Mouse (Mus musculus) forebrain, embryonic 11.5 days (tissue): ENCODE results near the gene Gnat1. TPM values are rescaled to one million over a fixed set of nuclear protein-coding genes. Genes with fewer than 3 reads are reported as not detected.

ENCODE experiments used
- ATAC-seq: fragments of 200-750 bp; cut with Nextera tagmentation; replicated peaks from 2 replicates; pipeline ENCODE4 v1.8.0; 2017; ENCODE audit warnings: moderate TSS enrichment; ENCODE audit not compliant: low FRiP score
- DNase-seq: peaks from one replicate; pipeline ENCODE4 v3.0.0-alpha.2; 2017; ENCODE audit warnings: low spot score
- H3K27ac ChIP-seq: fragments of 300-500 bp; sonication (generic); 2 replicates; pipeline ENCODE4 v1.5.1; 2014; ENCODE audit warnings: low read depth, low read length
- H3K27me3 ChIP-seq: fragments of 300-500 bp; sonication (generic); 2 replicates; pipeline ENCODE4 v1.6.1; 2014; ENCODE audit warnings: mild to moderate bottlenecking, low read length, mixed read lengths; ENCODE audit not compliant: control insufficient read depth, insufficient read depth
- H3K36me3 ChIP-seq: fragments of 300-500 bp; sonication (generic); 2 replicates; pipeline ENCODE4 v1.6.1; 2014; ENCODE audit warnings: mild to moderate bottlenecking, low read length, moderate library complexity, mixed read lengths; ENCODE audit not compliant: control insufficient read depth, insufficient read depth
- H3K4me1 ChIP-seq: fragments of 300-500 bp; sonication (generic); replicated peaks from 2 replicates; pipeline ENCODE4 v1.6.1; 2014; ENCODE audit warnings: low read length, mixed read lengths; ENCODE audit not compliant: control insufficient read depth, insufficient read depth
- H3K4me2 ChIP-seq: fragments of 300-500 bp; sonication (generic); 2 replicates; pipeline ENCODE4 v1.6.1; 2014; ENCODE audit warnings: low read depth, mild to moderate bottlenecking, low read length, moderate library complexity, mixed read lengths; ENCODE audit not compliant: severe bottlenecking
- H3K4me3 ChIP-seq: fragments of 300-500 bp; sonication (generic); 2 replicates; pipeline ENCODE4 v1.5.1; 2014; ENCODE audit warnings: low read depth, low read length
- H3K9ac ChIP-seq: fragments of 300-500 bp; sonication (generic); 2 replicates; pipeline ENCODE4 v1.6.1; 2014; ENCODE audit warnings: low read length
- H3K9me3 ChIP-seq: fragments of 300-500 bp; sonication (generic); 2 replicates; pipeline ENCODE4 v1.6.1; 2016; ENCODE audit warnings: low read length, mixed read lengths; ENCODE audit not compliant: control insufficient read depth
- WGBS: fragments of 180-500 bp; shearing (Covaris S2); extraction: QIAGEN DNeasy Blood & Tissue Kit; methylation state at CpG from one replicate; pipeline ENCODE4 v1.1.7; 2014; 5-methylcytosine and 5-hydroxymethylcytosine counted together
- polyA plus RNA-seq: library from polyadenylated mRNA; unstranded; fragments of >200 nt; fragmentation: Nextera tagmentation; extraction: Ambion mirVana; gene quantifications from 2 replicates; pipeline ENCODE4 v1.2.1, GENCODE M21; 2014

Gnat1 gene
- polyA plus RNA-seq, 1 experiment from 2014 or later, result 2.6 TPM

GRCm38 (mm10) chr9:107641666-107642065 lies 37.8 kb downstream of the Gnat1 start:
- 19% methylated on average over 8 of the region's 8 CpGs for WGBS
- ATAC-seq, result no peak
- Histone ChIP-seq H3K4me1 (peaks cover 27% of the 10 kb centered on the region), H3K27ac (peak overlapping the region; percentile 62), H3K27me3 (no peaks in the 10 kb centered on the region), H3K9ac (peak overlapping the region; percentile 32; the same call in 1 of the 2 replicates), H3K36me3 (no peaks in the 10 kb centered on the region), H3K9me3 (no peaks in the 10 kb centered on the region), H3K4me2 (no peak overlapping the region), H3K4me3 (no peak overlapping the region)
- DNase-seq, result no peak

- Histone ChIP-seq H3K27me3 (no peaks in the 10 kb centered on the region), H3K4me2 (no peak overlapping the region), H3K27ac (no peak overlapping the region), H3K4me3 (no peak overlapping the region), H3K9ac (peak overlapping the region; percentile 37; the same call in 1 of the 2 replicates), H3K36me3 (no peaks in the 10 kb centered on the region), H3K9me3 (no peaks in the 10 kb centered on the region), H3K4me1 (peaks cover 32% of the 10 kb centered on the region)
- 37% methylated on average over 8 of the region's 8 CpGs for WGBS
- no peak for DNase-seq
- ATAC-seq, result no peak
Observed at GRCm38 (mm10) chr9:107640257-107640772, 39.2 kb downstream of the Gnat1 start.

GRCm38 (mm10) chr9:107637070-107637469 lies 42.4 kb downstream of the Gnat1 start:
- H3K4me3 ChIP-seq, result no peak overlapping the region

GRCm38 (mm10) chr9:107635279-107636028 lies 44.1 kb downstream of the Gnat1 start, which contains the start of gene Gnai2:
Gene Gnai2, minus strand, starts transcription at chr9:107635367.
- DNase-seq (peak; percentile 96), ATAC-seq (peak; percentile 85)
- Histone ChIP-seq H3K9ac (peak within 1 kb of the TSS; percentile 97), H3K27me3 (no peaks in the 10 kb centered on the region), H3K9me3 (no peaks in the 10 kb centered on the region), H3K4me1 (peaks cover 43% of the 10 kb centered on the region), H3K27ac (peak within 1 kb of the TSS; percentile 87), H3K4me3 (peak within 1 kb of the TSS; percentile 89), H3K36me3 (no peaks in the 10 kb centered on the region), H3K4me2 (peak within 1 kb of the TSS; percentile 100)
- WGBS, result 3% methylated on average over 38 of the region's 38 CpGs

More at GRCm38 (mm10) chr9:107637070-107637469, 42.4 kb downstream of the Gnat1 start:
- peak overlapping the region; percentile 90 for H3K27ac ChIP-seq
- H3K36me3 ChIP-seq, result no peaks in the 10 kb centered on the region
- H3K27me3 ChIP-seq, result no peaks in the 10 kb centered on the region
- peak; percentile 59 for ATAC-seq
- H3K9ac ChIP-seq, result peak overlapping the region; percentile 54
- DNase-seq, result peak; percentile 86
- WGBS, result 13% methylated on average over 7 of the region's 7 CpGs
- no peaks in the 10 kb centered on the region for H3K9me3 ChIP-seq
- peaks cover 41% of the 10 kb centered on the region for H3K4me1 ChIP-seq
- H3K4me2 ChIP-seq, result peak overlapping the region; percentile 40

GRCm38 (mm10) chr9:107634406-107635278 lies 44.9 kb downstream of the Gnat1 start:
- ATAC-seq (no peak; the same call in 1 of the 2 replicates), DNase-seq (no peak)
- H3K36me3 ChIP-seq, result no peaks in the 10 kb centered on the region; the same call in 1 of the 2 replicates
- H3K27me3 ChIP-seq, result no peaks in the 10 kb centered on the region
- H3K4me1 ChIP-seq, result peaks cover 49% of the 10 kb centered on the region
- H3K4me2 ChIP-seq, result peak overlapping the region; percentile 100
- peak overlapping the region; percentile 89 for H3K4me3 ChIP-seq
- H3K9me3 ChIP-seq, result no peaks in the 10 kb centered on the region
- under 1% methylated on average over 35 of the region's 35 CpGs for WGBS
- H3K27ac ChIP-seq, result peak overlapping the region; percentile 87
- H3K9ac ChIP-seq, result peak overlapping the region; percentile 97

- 1% methylated on average over 15 of the region's 15 CpGs for WGBS
- peak overlapping the region; percentile 89 for H3K4me3 ChIP-seq
- no peak for DNase-seq
- H3K9me3 ChIP-seq, result no peaks in the 10 kb centered on the region
- H3K36me3 ChIP-seq, result no peaks in the 10 kb centered on the region; the same call in 1 of the 2 replicates
- H3K9ac ChIP-seq, result peak overlapping the region; percentile 97
- peak overlapping the region; percentile 87 for H3K27ac ChIP-seq
- ATAC-seq, result no peak
- H3K4me2 ChIP-seq, result peak overlapping the region; percentile 100
- no peaks in the 10 kb centered on the region for H3K27me3 ChIP-seq
- H3K4me1 ChIP-seq, result peaks cover 56% of the 10 kb centered on the region
Observed at GRCm38 (mm10) chr9:107633661-107634405, 45.7 kb downstream of the Gnat1 start.

- peak overlapping the region; percentile 100 for H3K4me2 ChIP-seq
- peak overlapping the region; percentile 97 for H3K9ac ChIP-seq
- no peaks in the 10 kb centered on the region for H3K27me3 ChIP-seq
- peak; percentile 82 for DNase-seq
- ATAC-seq, result no peak
- peak overlapping the region; percentile 89 for H3K4me3 ChIP-seq
- under 1% methylated on average over 33 of the region's 33 CpGs for WGBS
- H3K9me3 ChIP-seq, result no peaks in the 10 kb centered on the region
- peak overlapping the region; percentile 87 for H3K27ac ChIP-seq
- no peaks in the 10 kb centered on the region; the same call in 1 of the 2 replicates for H3K36me3 ChIP-seq
- H3K4me1 ChIP-seq, result peaks cover 62% of the 10 kb centered on the region
Observed at GRCm38 (mm10) chr9:107633091-107633660, 46.3 kb downstream of the Gnat1 start.
